Mouse (Mus musculus): ENCODE measurements around the gene Cyp20a1. TPM values are rescaled to one million over a fixed set of nuclear protein-coding genes. Genes with fewer than 3 reads are reported as not detected.

Cyp20a1 gene
- total RNA-seq (2023), result 10 to 100 TPM in 1 of 2 experiments, 1 to 10 TPM in 1; 8.3 to 10.8 TPM

DNA sequence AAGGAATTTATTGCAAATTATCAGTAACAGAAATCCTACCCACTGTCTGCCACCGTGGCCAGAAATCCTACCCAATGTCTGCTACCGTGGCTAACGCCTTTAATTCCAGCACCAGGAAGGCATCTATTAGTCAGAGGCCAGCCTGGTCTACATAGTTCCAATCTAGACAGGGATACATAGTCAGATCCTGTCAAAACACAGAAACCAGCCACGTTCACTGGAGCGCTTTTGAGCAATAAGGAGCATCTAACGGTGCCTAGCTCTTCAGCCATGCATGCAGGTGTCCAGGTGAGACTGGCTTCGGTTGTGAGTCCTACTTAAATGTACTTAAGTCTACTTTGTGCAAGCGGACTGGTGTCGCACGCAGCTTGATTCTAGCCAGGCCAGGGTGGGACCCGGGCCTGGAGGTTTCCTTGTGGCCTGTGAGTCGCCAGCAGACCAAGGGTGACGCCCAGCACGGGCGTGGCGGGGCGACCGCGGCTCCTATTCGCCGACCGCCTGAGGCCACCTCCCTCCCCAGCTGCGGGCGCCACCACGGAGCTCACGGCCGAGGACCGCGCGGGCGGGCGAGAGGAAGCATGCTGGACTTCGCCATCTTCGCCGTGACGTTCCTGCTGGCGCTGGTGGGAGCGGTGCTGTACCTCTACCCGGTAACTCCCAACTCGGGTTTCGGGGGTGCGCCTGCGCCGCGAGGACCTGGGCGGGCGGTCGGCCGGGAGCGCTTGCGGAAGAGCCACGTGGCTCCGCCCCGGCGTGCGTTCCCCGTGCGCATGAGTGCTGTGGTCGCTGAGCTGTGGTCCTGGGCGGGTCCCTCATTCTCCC lies at the start of gene Cyp20a1:
Cyp20a1 (plus strand) TSS at position 516 of the 822 bp plus-strand sequence.

DNA sequence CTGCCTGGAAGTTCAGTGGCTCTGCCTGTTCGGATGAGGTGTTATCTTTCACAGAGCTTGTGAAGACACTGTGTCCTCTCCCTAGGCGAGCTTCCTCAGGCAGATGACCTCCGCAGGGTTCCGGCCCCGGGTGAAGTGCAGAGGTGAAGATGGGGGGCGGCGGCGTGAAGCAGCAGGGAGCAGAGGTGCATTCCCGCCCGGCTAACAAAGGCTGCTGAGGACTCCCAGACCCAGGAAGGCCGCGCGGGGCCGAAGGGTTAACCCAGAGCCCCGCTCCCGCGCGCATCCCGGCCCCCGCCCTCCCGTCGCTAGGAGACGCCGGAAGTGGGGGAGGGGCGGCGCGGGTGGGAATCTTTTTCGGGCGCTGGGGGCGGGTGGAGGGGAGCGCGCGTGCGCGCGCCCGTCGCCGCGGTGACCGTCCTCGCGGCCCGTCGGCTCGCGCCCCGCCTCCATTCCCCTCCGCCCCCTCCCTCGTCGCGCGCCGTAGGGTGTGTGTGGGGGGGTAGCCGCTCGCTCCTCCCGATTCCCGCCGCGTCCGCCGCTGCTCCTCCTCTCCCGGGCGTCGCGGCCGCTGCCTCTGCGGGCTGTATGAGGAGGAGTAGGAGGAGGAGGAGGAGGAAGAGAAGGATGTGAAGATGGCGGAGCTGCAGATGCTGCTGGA lies 66.2 kb downstream of the Cyp20a1 start, which contains the start of gene Abi2:
Abi2 (plus strand) TSS at position 452 of the 661 bp plus-strand sequence.

Other genes with a start within 250 kb of the Cyp20a1 start
- 1 to 10 TPM; 5.7 to 8.4 TPM for gene Carf, start 245.1 kb upstream of the Cyp20a1 start, total RNA-seq (2023)
- gene Wdr12, start 244.7 kb upstream of the Cyp20a1 start, total RNA-seq (2023), result 1 to 10 TPM; 7.3 to 9.0 TPM
- gene Nbeal1, start 162.7 kb upstream of the Cyp20a1 start, total RNA-seq (2023), result 10 to 100 TPM; 15.4 to 16.1 TPM
- gene Abi2, start 66.3 kb downstream of the Cyp20a1 start, total RNA-seq (2023), result 1 to 10 TPM; 4.1 to 7.4 TPM
- 10 to 100 TPM; 16.1 to 31.6 TPM for gene Raph1, start 223.8 kb downstream of the Cyp20a1 start, total RNA-seq (2023)

Data from neutrophil, adult 59 days (primary cell).